Mouse (Mus musculus) spleen, postnatal 10 days (tissue): ENCODE results near the gene Ptprg.

Source experiments
- DNase-seq, 2 experiments: peaks; one replicate each; pipeline ENCODE4 v3.0.0; 2021 to 2022; ENCODE audit warnings: low spot score in 2 of 2

The Ptprg gene

DNA sequence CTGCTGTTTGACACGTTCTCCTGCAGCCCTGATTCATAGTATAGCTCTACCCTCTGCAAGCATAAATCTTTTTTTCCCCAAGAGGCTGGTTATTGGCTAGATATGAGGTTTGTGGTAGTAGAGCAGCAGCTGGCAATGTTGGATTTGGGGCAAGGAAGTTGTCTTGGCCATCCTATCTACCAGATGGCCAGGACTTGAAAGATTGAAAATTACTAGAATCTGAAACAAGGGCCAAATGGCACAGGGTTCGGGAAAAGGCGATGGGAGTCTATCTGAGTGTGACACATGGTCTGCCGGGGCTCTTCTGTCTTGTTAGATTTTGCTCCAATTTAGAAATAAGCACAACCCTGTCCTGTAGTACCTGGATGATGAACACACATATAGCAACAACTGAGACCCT, 531.7 kb downstream of the Ptprg start:
- DNase-seq = no peak

DNA sequence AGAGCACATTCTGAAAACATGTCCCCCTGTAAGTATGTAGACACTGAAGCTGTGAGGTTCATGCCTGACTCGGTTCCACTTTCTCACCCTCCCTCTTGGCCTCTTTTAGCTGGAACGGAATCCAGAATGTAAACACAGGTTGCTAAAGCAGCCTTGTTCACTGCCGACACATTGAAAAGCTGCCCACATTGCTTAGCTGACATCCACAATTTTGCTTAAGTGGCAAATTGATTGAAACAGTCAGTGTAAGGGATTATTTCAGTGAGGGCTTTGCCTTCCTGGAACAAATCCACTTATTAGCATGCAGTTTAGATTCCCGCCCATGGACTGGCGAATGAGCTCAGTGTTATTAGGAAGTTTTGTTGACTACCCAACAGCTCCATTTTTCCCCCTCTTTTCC, 532.8 kb downstream of the Ptprg start:
- DNase-seq = no peak

DNA sequence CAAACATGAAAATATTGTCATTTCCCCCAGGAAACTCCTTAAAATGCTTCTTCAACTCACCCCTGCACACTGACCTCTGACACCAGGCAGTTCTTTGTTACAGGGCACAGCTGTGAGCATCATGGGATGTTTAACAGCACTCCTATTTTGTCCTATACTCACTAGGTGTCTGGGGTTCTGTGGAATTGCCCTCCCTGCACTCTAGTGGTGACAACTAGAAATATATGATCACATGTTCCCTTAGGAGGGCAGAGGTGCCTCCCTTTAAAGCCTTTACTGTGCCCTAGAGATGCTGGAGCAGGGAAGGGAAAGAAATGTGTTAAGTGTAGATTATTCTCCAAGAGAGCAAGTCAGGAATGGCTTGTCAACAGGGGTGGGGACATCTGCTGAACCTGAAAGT, 536.6 kb downstream of the Ptprg start:
- no peak for DNase-seq

DNA sequence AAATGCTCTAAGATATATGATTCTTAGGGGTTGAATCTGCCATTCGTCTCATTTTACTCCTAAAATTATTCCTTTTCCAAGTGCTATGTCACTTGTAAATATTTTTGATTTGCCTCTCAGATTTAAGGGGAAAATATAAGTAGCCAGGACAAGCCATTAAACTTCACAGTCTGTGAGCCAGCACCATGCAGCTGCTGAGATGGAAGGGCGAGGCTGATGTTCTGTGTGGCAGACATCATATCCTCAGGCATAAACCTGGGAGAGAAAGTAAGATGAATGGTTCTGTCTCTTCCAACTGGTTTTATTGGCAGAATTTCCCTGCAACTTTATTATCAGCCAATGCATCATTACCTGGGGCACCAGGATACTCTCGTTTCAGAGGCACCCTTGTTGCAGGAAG, 538.4 kb downstream of the Ptprg start:
- no peak for DNase-seq

DNA sequence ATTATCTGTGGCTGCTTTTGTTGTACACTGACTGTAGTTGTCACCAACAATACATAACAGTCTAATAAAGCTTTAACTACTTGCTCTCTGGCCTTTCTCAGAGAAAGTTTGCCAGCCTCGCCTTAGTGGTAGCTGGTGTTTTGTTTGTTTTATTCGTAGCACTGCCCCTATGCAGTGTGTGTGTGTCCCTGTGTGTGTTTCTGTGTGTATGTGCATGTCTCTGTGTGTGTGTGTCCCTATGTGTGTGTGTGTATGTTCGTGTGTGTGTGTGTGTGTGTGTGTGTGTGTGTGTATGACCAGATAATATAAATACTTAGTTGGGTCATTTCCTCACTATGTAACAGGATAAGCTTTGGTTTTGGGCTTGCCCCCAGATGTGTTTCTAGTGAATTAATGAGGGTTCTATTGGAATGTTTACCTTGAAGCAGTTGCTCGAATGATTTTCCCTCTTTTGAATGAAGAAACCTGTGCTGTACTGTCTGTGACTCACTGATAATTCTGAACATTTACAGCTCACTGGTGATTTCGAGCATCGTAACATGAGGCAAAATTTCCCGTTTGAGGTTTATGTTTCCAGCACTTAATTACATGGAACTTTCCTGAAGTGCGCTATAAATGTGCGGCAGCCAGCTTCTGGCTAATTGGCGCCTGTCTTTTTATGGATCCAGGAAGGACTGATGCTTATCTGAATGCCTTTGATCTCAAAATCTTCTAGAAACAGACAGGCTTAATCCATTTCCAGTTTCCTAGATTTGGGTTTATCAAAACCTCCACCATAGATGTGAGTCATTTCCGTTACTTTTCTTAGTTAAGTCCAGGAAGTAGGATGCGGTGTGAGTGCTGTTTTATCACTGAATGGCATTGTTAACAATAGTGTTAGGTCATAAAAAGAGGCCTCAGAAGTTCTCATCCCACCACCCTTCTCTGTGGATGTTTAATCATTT, 546.3 kb downstream of the Ptprg start:
- DNase-seq = no peak

DNA sequence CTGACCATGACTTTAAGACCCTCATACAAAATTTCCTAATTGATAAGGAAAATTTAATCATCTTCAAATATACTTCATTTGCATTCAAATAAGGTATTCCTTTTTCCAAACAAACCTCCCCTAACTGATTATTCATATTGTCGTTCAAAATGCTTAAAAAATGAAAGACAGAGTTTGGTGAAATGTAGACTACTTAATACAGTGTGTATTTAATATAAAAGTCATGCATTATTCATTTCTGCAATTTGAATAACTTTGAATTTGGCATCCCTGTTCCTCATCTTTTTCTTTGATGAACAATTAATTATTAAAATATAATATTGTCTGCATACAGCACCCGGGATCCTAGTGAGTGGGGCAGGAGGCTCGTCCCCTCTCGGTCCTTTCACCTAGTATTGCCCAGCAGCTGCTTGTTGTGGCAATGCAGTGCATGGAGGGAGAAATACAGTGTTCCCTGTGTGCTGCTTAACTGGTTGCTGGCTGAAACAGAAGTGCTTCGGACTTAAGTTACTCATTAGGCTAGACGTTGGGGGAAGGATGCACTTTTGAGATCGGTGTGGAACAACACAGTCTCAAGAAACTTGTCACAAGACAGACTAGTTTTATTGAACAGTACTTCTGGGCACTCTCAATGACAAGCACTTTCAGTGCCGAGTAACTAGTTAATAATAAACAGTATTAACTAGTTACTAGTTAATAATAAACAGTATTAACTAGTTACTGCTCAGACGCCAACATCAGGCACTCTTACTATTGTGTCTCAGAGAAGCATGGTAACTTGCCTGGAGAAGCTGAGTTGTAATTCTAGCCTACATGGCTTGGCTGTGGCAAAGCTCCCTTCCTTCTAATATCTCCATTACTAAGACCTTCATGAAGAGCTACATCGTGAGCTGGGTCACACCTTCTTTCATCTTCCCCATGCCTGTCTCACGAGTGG, 549.3 kb downstream of the Ptprg start:
- no peak for DNase-seq

DNA sequence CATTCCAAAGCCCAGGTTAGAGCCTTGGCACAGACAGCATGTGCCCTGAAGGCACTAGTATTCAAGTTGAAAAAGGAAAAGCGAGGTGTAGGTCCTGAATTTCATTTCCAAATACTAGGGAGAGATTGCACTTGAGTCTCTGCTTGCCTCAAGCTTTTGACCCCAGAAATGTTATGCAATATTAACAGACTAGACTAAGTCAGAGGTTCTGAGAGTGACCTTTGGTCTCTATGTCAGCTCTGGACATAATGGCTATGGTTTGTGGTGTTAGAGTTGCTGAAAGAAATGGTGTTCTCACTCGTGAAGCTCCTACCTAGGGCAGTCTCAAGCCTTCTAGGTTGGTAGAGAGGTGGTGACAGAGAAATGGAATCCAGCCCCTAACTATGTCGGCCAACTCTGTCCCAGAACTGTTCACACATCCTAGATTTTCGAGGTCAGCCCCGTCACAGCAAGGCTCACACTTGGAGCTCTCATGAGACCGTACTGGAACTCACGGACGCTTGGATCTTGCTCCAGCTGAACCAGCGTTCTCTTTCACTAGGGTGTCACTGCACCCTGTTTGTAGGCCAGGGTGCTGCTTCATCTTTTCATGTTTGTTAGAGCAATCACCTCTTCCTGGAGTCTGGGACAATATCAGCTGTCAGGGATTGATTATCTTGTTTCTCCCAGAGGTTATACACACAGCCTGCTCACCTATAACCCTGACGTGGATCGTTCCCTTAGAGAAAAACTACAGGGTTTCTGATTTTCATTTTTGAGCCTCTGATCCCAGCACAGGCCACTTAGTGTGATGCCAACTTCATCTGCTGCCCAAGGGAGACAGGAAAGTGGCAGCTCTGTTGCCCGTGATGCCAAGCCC, 551.2 kb downstream of the Ptprg start:
- DNase-seq = no peak

DNA sequence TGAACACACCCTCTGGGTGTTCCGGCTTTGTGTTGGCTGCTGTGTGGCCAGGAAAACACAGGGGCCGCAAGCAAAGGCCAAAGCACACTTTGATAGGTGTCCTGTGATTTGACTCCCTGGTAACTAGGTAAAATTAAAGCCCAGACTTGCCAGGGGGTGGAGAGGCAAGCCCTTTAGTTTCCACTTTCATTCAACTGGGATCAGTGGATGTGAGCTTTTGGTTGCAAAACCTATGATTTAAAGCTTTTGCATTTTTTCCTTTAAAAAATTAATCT, 551.8 kb downstream of the Ptprg start:
- no peak for DNase-seq

DNA sequence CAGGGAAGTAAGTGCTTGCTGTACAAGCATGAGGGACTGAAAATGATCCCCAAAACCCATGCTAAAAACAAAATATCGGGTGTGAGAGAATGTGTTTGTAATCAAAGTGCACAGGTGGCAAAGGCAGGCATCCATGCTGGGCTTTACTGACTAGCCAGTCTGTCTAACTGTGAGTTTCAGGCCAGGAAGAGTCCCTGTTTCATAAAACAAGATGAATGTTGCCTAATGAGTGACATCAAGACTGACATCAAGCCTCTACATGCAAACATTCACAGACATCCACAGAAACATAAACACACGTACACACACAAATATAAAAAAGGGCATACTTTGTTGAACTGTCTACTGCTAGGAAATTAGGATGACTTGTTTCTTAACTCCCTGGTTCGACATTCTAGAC, 552.3 kb downstream of the Ptprg start:
- no peak for DNase-seq

DNA sequence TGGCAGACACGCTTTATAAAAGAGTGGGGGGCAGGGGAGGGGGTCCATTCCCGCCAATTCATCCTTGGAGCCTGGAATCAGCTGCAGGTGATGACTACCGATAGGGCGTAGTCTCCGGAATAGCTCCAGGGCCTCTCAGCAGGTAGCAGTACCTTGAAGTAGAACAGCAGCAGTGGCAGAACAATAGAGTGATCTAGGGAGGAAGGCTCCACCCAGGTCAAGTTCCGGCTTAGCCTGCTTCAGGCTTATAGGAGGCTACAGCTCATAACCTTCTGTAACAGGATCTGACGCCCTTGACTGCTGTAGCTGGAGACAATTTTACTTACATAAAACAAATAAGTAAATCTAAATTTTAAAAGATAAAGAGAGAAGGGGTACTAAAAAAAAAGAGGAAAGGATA, 554.1 kb downstream of the Ptprg start:
- DNase-seq = no peak

DNA sequence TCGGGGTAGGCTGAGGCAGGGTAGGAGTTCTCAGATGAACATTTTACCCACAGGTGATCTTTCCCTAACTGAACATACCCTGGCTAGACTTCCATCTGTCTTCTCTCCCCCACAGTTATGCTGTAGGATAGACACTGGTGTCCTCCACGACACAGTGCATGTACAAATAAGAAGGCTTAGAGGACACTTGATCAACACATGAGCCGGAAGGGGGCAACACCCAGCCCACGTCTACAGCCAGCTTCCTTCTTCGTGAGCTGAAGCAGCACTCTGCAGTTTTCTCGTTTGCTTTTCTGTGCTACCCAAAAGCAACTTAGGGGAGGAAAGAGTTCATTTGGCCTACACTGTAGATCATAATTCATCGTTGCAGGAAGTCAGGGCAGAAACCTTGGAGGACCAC, 554.7 kb downstream of the Ptprg start:
- no peak for DNase-seq

DNA sequence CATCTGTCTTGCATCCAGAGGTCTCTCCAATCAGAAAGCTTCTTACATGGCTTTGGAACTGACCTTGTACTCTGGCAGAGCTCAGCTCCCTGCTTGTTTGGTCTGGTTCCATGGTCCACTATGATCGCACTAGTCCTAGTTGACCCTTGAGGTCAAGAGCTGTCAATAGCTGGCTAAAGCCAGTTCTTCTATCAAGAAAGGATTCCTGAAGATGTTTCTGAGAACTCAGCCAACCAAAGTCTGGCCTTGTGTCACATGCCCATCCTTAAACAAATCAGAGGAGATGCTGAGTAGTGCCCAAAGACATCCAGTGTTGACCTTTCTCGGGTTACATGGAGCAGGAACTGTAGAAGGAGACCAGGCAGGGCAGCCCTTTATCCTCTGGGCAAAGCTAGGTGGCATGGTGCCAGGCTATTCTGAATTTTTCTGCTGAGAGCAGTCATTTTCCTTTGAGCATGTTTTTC, 559.2 kb downstream of the Ptprg start:
- DNase-seq = no peak

DNA sequence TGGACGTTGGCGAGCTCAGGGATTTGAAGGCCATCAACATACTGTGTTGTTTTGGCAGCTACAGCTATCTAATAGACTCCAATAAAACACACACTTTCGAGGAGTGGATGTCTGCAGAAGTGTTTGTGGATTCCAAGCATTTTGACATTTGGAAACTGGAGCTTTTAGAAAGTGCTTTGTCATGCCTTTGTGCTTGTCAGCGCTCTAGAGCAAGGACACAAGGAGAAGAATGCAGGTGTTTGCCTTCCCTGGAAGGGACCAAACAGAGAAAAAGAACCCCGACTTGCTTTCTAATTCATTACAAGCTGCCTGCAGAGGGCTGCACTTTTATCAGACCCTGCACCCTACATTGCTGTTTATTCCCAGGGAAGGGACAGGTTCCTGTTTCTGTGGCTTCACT, 560.0 kb downstream of the Ptprg start:
- DNase-seq = no peak

DNA sequence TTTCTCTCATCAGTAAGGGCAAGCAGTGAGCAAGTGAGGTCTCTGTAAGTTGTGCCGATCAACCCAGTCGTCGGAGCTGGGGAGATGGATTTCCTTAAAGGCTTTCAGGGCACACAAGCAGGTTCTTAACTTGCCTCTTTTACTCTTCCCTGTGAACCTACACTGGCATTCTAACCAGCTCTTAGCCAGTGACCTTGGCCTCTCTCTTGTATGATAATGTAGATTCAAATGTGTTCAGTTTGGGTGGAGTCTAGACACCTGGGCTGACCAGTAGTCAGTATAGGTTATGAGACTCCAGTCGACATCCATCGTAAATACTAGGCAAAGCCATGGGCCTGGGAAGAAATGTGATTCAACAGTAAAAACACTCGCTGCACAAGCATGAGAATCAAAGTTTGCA, 560.7 kb downstream of the Ptprg start:
- no peak for DNase-seq

DNA sequence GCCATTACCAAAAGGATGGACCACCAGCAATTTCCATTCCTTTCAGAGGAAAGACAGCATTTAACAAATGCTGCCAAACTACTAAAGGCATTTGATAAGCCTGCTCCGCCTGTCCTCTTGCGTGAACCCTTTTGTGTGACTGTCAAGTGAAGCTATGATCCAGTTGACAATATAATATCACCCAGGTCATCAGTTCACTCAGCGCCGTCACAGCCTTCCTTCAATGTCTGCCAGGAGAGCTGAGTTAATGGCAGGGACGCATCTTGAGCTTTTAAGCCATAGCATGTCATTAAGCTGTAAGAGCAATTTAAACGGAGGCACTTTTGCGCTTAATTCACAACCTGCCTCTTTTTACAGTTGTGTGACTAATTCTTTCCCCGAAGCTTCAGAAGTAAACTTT, 565.9 kb downstream of the Ptprg start:
- no peak for DNase-seq

DNA sequence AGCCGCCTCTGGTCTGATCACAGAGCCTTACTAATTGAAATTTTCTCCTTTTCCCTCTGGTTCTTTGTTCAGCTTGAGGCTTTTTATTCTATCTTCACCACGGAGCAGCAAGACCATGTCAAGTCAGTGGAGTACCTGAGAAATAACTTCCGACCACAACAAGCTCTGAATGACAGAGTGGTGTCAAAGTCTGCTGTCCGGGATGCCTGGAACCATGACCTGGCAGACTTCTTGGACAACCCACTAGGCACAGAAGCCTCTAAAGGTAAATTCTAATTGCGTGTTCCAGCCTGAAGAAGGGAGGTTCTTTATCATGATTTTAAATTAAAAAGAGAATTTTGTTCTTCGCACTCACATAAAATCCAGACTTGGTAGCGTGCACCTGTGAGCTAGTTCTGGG, 568.6 kb downstream of the Ptprg start:
- DNase-seq = no peak

DNA sequence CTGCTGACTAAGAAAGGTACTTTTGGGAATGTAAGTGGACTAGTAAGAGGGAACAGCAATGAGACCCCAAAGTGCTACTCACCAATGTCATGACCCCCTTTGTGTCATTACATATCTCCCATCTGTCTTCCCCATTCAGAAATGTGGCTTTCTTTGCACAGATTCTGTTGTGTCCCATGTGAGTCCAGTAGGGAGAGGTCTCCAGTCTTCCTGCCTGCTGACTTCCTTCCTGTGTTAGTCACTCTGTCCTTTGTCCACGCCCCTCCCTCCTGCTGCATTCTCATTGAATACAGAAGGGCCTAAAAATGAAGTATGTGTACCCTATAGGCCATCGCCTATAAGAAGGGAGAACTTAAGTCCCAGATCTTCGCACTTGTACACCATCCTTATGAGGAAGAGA, 571.4 kb downstream of the Ptprg start:
- no peak for DNase-seq

DNA sequence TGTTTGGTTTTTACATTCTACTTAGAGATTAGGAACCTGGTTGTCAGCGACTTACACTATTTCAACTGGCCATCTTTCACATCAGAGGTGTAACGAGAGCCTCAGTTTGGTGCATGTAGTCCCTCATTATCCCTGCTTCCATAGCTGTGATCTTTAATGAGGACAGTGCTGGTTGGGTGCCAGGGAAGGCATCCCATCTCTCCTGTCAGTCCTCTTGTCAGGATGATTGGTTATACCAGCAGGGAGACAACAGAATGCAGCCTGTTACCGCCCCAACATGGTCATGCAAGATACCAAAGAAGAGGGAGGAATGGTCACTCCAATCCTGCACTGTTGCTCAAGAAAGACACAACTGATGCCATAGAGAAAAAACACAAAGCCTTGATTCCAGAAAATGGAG, 574.6 kb downstream of the Ptprg start:
- DNase-seq = no peak

DNA sequence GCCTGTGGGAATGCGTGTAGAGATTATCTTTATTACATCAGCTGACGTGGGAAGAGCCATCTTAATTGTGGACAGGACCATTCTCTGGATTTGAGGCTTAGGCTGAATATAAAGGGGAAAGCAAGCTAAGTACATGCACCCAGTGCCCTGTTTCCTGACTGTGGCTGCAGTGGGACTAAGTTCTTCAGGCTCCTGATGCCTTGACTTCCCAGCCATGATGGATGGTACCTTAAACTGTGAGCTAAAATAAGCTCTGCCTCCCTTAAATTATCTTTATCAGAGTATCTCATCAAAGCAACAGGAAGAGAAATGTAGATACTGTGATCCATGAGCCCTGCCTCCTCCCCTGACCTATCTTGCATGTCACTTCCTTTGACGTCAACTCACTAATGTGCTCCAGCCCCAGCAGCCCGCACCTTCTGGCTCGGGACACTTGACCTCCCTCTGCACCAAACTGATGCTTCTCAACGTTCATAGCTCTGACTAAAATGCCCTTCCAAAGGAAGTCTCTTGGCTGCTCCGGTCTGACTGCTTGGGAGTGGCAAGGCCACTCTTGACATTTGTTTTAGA, 578.8 kb downstream of the Ptprg start:
- DNase-seq = no peak

DNA sequence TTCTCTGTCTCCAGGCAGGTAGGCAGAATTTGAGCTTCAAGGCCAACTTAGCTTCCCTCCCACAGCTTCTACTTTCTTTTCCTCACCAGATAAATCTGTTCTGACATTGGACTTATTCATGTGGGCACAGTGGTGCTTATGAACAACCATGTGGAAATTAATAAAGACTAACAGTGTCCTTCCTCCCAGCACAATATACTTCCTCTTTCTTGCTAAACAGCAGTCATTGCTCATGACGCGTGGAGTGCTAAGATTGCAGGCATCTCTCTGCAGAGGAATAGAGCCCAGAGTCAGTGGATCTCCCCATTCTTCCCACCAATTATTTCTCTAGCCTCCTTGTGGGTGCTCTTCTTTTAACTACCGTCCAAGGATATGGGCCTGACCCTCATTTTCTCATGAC, 579.8 kb downstream of the Ptprg start:
- DNase-seq = no peak

DNA sequence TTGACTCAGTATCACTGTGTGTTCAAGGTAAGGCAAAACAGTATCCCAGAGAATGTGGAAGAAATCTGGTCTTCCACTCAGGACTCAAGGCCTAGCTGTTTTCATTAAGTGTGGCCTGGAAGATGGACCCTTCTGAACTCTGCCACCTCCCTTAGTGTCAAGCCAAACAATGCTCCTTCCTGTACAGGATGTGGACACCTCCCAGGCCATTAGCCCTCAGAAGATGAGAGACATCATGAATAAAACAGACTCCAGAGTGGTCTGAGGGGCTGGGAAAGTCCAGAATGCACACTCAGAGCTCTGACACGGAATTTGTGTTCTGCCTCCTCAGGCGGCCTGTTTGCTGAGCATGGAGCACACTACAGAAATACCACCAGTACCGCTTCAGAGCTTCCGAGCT, 581.2 kb downstream of the Ptprg start:
- no peak for DNase-seq

DNA sequence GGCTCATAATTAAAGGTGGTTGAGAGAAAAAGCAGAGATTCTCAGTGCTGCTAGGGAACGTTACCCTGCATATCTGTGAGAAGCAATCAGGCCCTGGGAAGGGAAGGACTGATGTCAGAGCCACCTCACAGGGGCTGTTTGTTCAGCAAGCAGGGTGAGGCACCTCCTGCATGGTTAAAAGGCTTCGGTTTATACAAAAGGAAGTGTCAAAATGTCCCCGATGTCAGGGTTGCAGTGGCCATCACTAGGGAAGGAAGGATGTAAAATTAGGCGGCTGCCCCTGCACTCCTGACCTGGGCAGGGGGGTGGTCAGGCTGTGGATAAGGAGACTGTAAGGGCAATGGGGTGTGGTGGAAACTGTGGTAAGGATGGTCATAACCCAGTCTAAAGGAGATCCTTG, 583.2 kb downstream of the Ptprg start:
- no peak for DNase-seq
